Mouse (Mus musculus) bone marrow, adult 2 months (tissue): ENCODE data around the gene Large2. TPM values are rescaled to one million over a fixed set of nuclear protein-coding genes. Genes with fewer than 3 reads are reported as not detected.
A peak's percentile ranks its signal among the peaks of the same experiment; 100 is the strongest.

ENCODE experiments used
- H3K27ac ChIP-seq: fragments of 200-500 bp; 2 replicates; pipeline ENCODE4 v1.5.1; 2012; ENCODE audit warnings: low read depth, mild to moderate bottlenecking, control low read depth, inconsistent platforms, low read length; ENCODE audit not compliant: control insufficient read depth, poor library complexity, insufficient read depth
- H3K4me1 ChIP-seq: fragments of 200-500 bp; 2 replicates; pipeline ENCODE4 v1.6.1; 2011; ENCODE audit warnings: low read length; ENCODE audit not compliant: control insufficient read depth, insufficient read depth
- H3K4me3 ChIP-seq: fragments of 200-500 bp; replicated peaks from 2 replicates; pipeline ENCODE3; 2011; ENCODE audit warnings: mild to moderate bottlenecking, low read depth, low read length, control low read depth; ENCODE audit not compliant: control insufficient read depth
- CTCF ChIP-seq: fragments of 200-500 bp; IDR thresholded peaks from 2 replicates; pipeline ENCODE4 v1.5.1; 2011; ENCODE audit warnings: low read length, control low read depth; ENCODE audit not compliant: control insufficient read depth, insufficient read depth
- POLR2A ChIP-seq: fragments of 200-500 bp; IDR thresholded peaks from 2 replicates; pipeline ENCODE4 v1.6.1; 2011; ENCODE audit warnings: low read depth, mild to moderate bottlenecking, control low read depth, low read length, borderline replicate concordance; ENCODE audit not compliant: control insufficient read depth
- WGBS: fragments of 180-500 bp; shearing (Covaris S2); methylation state at CpG from one replicate; pipeline ENCODE4 v1.1.7; 2018; 5-methylcytosine and 5-hydroxymethylcytosine counted together
- polyA plus RNA-seq: library from polyadenylated mRNA; stranded (reverse); fragments of >200 nt; gene quantifications from 2 replicates; pipeline ENCODE4 v1.2.4, GENCODE M21; 2011; ENCODE audit warnings: low replicate concordance; ENCODE audit not compliant: missing spikeins, insufficient read depth, insufficient read length

Large2 gene
- polyA plus RNA-seq, 1 experiment, result not detected

GRCm38 (mm10) chr2:92371971-92372690 lies 2.5 kb downstream of the Large2 start:
- Histone ChIP-seq H3K27ac (no peak overlapping the region), H3K4me3 (no peak overlapping the region), H3K4me1 (peaks cover 5% of the 10 kb centered on the region)
- TF ChIP-seq POLR2A (no peak), CTCF (no peak)
- 88% methylated on average over 10 of the region's 10 CpGs for WGBS

- H3K27ac ChIP-seq, result no peak overlapping the region
- H3K4me1 ChIP-seq, result peaks cover 2% of the 10 kb centered on the region; the same call in 1 of the 2 replicates
- 15% methylated on average over 45 of the region's 45 CpGs for WGBS
- peak overlapping the region; percentile 10 for H3K4me3 ChIP-seq
- TF ChIP-seq POLR2A, result no peak
- no peak for TF ChIP-seq CTCF
These were observed 3.6 kb downstream of the Large2 start for GRCm38 (mm10) chr2:92370821-92371805.

DNA sequence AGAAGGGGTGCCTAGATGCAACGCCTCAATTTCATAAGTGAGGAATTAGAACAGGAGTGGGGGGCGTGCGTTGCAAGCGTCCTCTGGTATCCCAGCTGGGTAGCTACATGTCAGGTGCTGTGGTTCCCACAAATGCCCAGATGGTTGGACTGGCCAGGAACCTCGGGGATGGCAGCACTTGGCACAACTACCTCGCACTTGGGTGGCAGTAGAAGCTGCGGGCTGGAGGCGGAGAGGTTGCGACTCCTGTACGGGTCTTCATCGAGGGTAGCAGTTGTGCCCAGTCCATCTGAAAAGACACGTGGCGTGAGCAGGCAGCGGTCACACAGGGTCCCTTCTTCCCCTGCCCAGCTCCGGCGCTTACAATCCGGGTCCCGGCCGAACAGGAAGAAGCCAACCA lies 4.3 kb downstream of the Large2 start:
- TF ChIP-seq CTCF (no peak), POLR2A (no peak)
- 19% methylated on average over 19 of the region's 19 CpGs for WGBS
- no peak overlapping the region for H3K27ac ChIP-seq
- no peak overlapping the region for H3K4me3 ChIP-seq
- H3K4me1 ChIP-seq, result no peaks in the 10 kb centered on the region

- Histone ChIP-seq H3K27ac (no peak overlapping the region), H3K4me1 (no peaks in the 10 kb centered on the region), H3K4me3 (no peak overlapping the region)
- 56% methylated on average over 20 of the region's 20 CpGs for WGBS
- TF ChIP-seq POLR2A (no peak), CTCF (no peak)
These were observed 7.2 kb downstream of the Large2 start for GRCm38 (mm10) chr2:92367383-92368029.

GRCm38 (mm10) chr2:92365568-92365967 lies 9.1 kb downstream of the Large2 start:
- WGBS, result 90% methylated on average over 10 of the region's 10 CpGs
- Histone ChIP-seq H3K27ac (no peak overlapping the region), H3K4me1 (no peaks in the 10 kb centered on the region), H3K4me3 (no peak overlapping the region)
- no peak for TF ChIP-seq POLR2A
- TF ChIP-seq CTCF, result no peak

- Histone ChIP-seq H3K4me3 (no peak overlapping the region), H3K27ac (no peak overlapping the region), H3K4me1 (no peaks in the 10 kb centered on the region)
- WGBS, result 88% methylated on average over 4 of the region's 4 CpGs
- TF ChIP-seq POLR2A, result no peak
- TF ChIP-seq CTCF, result no peak
These were observed 10.6 kb downstream of the Large2 start for GRCm38 (mm10) chr2:92364086-92364485.

- no peak overlapping the region for H3K27ac ChIP-seq
- H3K4me1 ChIP-seq, result no peaks in the 10 kb centered on the region
- 90% methylated on average over 6 of the region's 6 CpGs for WGBS
- H3K4me3 ChIP-seq, result no peak overlapping the region
- no peak for TF ChIP-seq CTCF
- no peak for TF ChIP-seq POLR2A
These were observed 12.0 kb downstream of the Large2 start for GRCm38 (mm10) chr2:92362571-92363228.

- TF ChIP-seq CTCF (no peak), POLR2A (no peak)
- WGBS, result 87% methylated on average over 8 of the region's 8 CpGs
- H3K27ac ChIP-seq, result no peak overlapping the region
- H3K4me3 ChIP-seq, result no peak overlapping the region
- no peaks in the 10 kb centered on the region for H3K4me1 ChIP-seq
These were observed 12.9 kb downstream of the Large2 start for GRCm38 (mm10) chr2:92361795-92362194.
